Mouse (Mus musculus) olfactory bulb, adult 2 months (tissue): ENCODE measurements at regions not wholly inside any gene's neighbourhood (a gene's known extent, or its start where the extent isn't known, plus 50 kb on each side); places are given as distances from the start of the nearest gene placed in this dataset.

Experiments
- CTCF ChIP-seq: fragments of 200-500 bp; IDR thresholded peaks from 2 replicates; pipeline ENCODE4 v1.5.1; 2012; ENCODE audit warnings: low read depth, mild to moderate bottlenecking, low read length, moderate library complexity; ENCODE audit not compliant: insufficient read depth
- POLR2A ChIP-seq: fragments of 200-500 bp; IDR thresholded peaks from 2 replicates; pipeline ENCODE4 v1.6.1; 2012; ENCODE audit warnings: mild to moderate bottlenecking, low read depth, low read length, moderate library complexity; ENCODE audit not compliant: insufficient read depth

DNA sequence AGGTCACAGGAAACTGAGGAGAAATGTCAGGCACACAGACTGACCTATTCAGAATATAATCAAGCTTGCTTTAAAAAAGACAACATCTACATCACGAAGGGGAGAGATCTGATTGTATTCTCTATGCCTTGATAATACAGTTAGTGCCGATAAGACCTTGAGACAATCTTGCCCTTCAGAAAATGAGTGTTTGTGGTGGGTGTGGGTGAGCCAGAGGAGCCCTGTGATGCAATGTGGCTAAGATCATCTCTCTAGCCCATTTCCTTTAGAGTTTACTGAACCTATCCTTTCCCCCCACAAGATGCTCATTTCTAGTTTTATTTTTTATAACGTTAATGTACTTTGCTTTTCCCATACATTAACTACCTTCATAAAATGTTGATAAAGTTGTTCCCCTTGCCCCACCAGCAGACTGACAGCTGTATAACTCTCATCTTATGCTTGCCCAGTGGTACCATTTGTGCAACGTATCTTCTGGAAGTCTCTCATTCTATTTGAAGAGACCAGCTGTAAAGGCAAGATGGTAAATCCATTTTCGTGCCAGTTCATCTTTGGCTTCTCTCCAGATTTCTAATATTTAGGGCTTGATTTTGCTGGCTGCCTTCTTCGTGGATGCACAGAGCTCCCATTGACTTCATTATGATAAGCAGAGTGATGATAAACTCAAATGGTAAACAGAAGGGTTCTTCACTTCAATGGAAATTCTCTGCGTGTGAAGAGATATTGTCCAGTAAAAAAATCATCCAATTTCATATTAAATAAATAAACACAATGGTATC lies 1066.1 kb downstream of the Car8 start:
- no peak for TF ChIP-seq POLR2A
- no peak for TF ChIP-seq CTCF
